Mouse (Mus musculus): ENCODE measurements around the gene Ccdc8.

DNA sequence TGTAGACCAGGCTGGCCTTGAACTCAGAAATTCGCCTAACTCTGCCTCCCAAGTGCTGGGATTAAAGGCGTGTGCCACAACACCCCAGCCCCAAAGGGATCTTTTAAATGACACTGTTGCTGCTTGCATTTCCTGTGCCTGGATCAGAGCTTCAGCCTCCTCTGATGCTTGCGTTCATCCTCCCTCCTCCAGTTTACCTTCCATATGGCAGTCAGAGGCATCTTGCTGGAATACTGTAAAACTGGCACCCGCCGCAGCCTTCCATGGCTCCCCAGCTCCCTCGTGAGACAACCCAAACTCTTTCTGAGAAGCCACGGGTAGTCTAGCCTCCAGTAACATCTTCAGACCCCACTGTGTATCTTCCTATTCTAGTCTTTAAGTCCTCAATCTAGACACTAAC, 36.4 kb downstream of the Ccdc8 start:
- TF ChIP-seq POLR2A (IDR thresholded peaks at IDR 0.05; ENCODE audit: insufficient read length, low read depth) (no peak), MYOG (IDR thresholded peaks at IDR 0.05; ENCODE audit: control insufficient read depth in 1 of 3, insufficient read depth in 1 of 3, insufficient read length in 2 of 3, low read depth in 2 of 3) (no peak), TCF12 (IDR thresholded peaks at IDR 0.05; ENCODE audit: insufficient read depth, poor library complexity, severe bottlenecking) (no peak), E2F4 (IDR thresholded peaks at IDR 0.05; ENCODE audit: insufficient read depth) (no peak), MAX (IDR thresholded peaks at IDR 0.05; ENCODE audit: low read depth) (no peak), CEBPB (IDR thresholded peaks at IDR 0.05; ENCODE audit: insufficient read depth, poor library complexity, severe bottlenecking) (no peak)

Measured in myocyte (in vitro differentiated cells).